Mouse (Mus musculus): ENCODE data around the gene Cacna2d1. TPM values are rescaled to one million over a fixed set of nuclear protein-coding genes. Genes with fewer than 3 reads are reported as not detected.

Cacna2d1 gene
- polyA plus RNA-seq, 1 experiment from 2014 or later = 20.2 TPM

GRCm38 (mm10) chr5:16135986-16136385, 201.5 kb downstream of the Cacna2d1 start:
- DNase-seq (ENCODE audit: low spot score) (no peak), ATAC-seq (ENCODE audit: insufficient read depth, low FRiP score, low TSS enrichment) (no peak)
- Histone ChIP-seq H3K27ac (ENCODE audit: low read depth, low read length) (no peak overlapping the region), H3K9ac (ENCODE audit: low read length) (no peak overlapping the region), H3K27me3 (ENCODE audit: control insufficient read depth, insufficient read depth, low read length) (no peaks in the 10 kb centered on the region), H3K36me3 (ENCODE audit: control insufficient read depth, insufficient read depth, low read length) (no peaks in the 10 kb centered on the region), H3K9me3 (ENCODE audit: control insufficient read depth, low read length) (no peaks in the 10 kb centered on the region), H3K4me1 (ENCODE audit: control insufficient read depth, insufficient read depth, low read length) (no peaks in the 10 kb centered on the region), H3K4me3 (ENCODE audit: low read depth, low read length) (no peak overlapping the region), H3K4me2 (ENCODE audit: low read depth) (no peak overlapping the region)
- WGBS = 85% methylated on average over 3 of the region's 3 CpGs

- Histone ChIP-seq H3K9ac (ENCODE audit: low read length) (no peak overlapping the region), H3K27ac (ENCODE audit: low read depth, low read length) (no peak overlapping the region), H3K4me1 (ENCODE audit: control insufficient read depth, insufficient read depth, low read length) (no peaks in the 10 kb centered on the region), H3K36me3 (ENCODE audit: control insufficient read depth, insufficient read depth, low read length) (no peaks in the 10 kb centered on the region), H3K27me3 (ENCODE audit: control insufficient read depth, insufficient read depth, low read length) (no peaks in the 10 kb centered on the region), H3K9me3 (ENCODE audit: control insufficient read depth, low read length) (no peaks in the 10 kb centered on the region), H3K4me3 (ENCODE audit: low read depth, low read length) (no peak overlapping the region), H3K4me2 (ENCODE audit: low read depth) (no peak overlapping the region)
- 82% methylated on average over 2 of the region's 2 CpGs for whole genome bisulfite sequencing
- ATAC-seq (ENCODE audit: insufficient read depth, low FRiP score, low TSS enrichment) (0 out of 2 replicates have a peak, but pooled peaks have one; percentile 63), DNase-seq (ENCODE audit: low spot score) (no peak)
Observed at GRCm38 (mm10) chr5:16136839-16137238, 202.3 kb downstream of the Cacna2d1 start.

GRCm38 (mm10) chr5:16146602-16147001, 212.1 kb downstream of the Cacna2d1 start:
- H3K27me3 ChIP-seq (ENCODE audit: control insufficient read depth, insufficient read depth, low read length) = no peaks in the 10 kb centered on the region
- no peak overlapping the region for H3K27ac ChIP-seq (ENCODE audit: low read depth, low read length)
- no peak overlapping the region for H3K9ac ChIP-seq (ENCODE audit: low read length)
- 89% methylated on average over 1 of the region's 1 CpGs for WGBS
- H3K4me2 ChIP-seq (ENCODE audit: low read depth) = no peak overlapping the region
- H3K36me3 ChIP-seq (ENCODE audit: control insufficient read depth, insufficient read depth, low read length) = no peaks in the 10 kb centered on the region
- DNase-seq (ENCODE audit: low spot score) (no peak), ATAC-seq (ENCODE audit: insufficient read depth, low FRiP score, low TSS enrichment) (no peak; the same call in 1 of the 2 replicates)
- no peaks in the 10 kb centered on the region for H3K4me1 ChIP-seq (ENCODE audit: control insufficient read depth, insufficient read depth, low read length)
- H3K9me3 ChIP-seq (ENCODE audit: control insufficient read depth, low read length) = no peaks in the 10 kb centered on the region
- H3K4me3 ChIP-seq (ENCODE audit: low read depth, low read length) = no peak overlapping the region

- Histone ChIP-seq H3K4me2 (ENCODE audit: low read depth) (no peak overlapping the region), H3K36me3 (ENCODE audit: control insufficient read depth, insufficient read depth, low read length) (no peaks in the 10 kb centered on the region), H3K4me1 (ENCODE audit: control insufficient read depth, insufficient read depth, low read length) (no peaks in the 10 kb centered on the region), H3K27ac (ENCODE audit: low read depth, low read length) (no peak overlapping the region), H3K4me3 (ENCODE audit: low read depth, low read length) (no peak overlapping the region), H3K9ac (ENCODE audit: low read length) (no peak overlapping the region), H3K9me3 (ENCODE audit: control insufficient read depth, low read length) (no peaks in the 10 kb centered on the region), H3K27me3 (ENCODE audit: control insufficient read depth, insufficient read depth, low read length) (no peaks in the 10 kb centered on the region)
- 73% methylated on average over 6 of the region's 6 CpGs for WGBS
- no peak for ATAC-seq (ENCODE audit: insufficient read depth, low FRiP score, low TSS enrichment)
- no peak for DNase-seq (ENCODE audit: low spot score)
Observed at GRCm38 (mm10) chr5:16155375-16156284, 221.1 kb downstream of the Cacna2d1 start.

- H3K4me3 ChIP-seq (ENCODE audit: low read depth, low read length) = no peak overlapping the region
- no peak overlapping the region for H3K9ac ChIP-seq (ENCODE audit: low read length)
- H3K27ac ChIP-seq (ENCODE audit: low read depth, low read length) = no peak overlapping the region
- H3K36me3 ChIP-seq (ENCODE audit: control insufficient read depth, insufficient read depth, low read length) = no peaks in the 10 kb centered on the region
- no peaks in the 10 kb centered on the region for H3K4me1 ChIP-seq (ENCODE audit: control insufficient read depth, insufficient read depth, low read length)
- DNase-seq (ENCODE audit: low spot score) = no peak
- H3K27me3 ChIP-seq (ENCODE audit: control insufficient read depth, insufficient read depth, low read length) = no peaks in the 10 kb centered on the region
- H3K4me2 ChIP-seq (ENCODE audit: low read depth) = no peak overlapping the region
- no peaks in the 10 kb centered on the region for H3K9me3 ChIP-seq (ENCODE audit: control insufficient read depth, low read length)
- ATAC-seq (ENCODE audit: insufficient read depth, low FRiP score, low TSS enrichment) = no peak
Observed at GRCm38 (mm10) chr5:16163270-16163669, 228.8 kb downstream of the Cacna2d1 start.

GRCm38 (mm10) chr5:16166117-16166867, 231.8 kb downstream of the Cacna2d1 start:
- Histone ChIP-seq H3K4me2 (ENCODE audit: low read depth) (no peak overlapping the region), H3K4me1 (ENCODE audit: control insufficient read depth, insufficient read depth, low read length) (no peaks in the 10 kb centered on the region), H3K27ac (ENCODE audit: low read depth, low read length) (no peak overlapping the region), H3K36me3 (ENCODE audit: control insufficient read depth, insufficient read depth, low read length) (no peaks in the 10 kb centered on the region), H3K9me3 (ENCODE audit: control insufficient read depth, low read length) (no peaks in the 10 kb centered on the region), H3K9ac (ENCODE audit: low read length) (no peak overlapping the region), H3K27me3 (ENCODE audit: control insufficient read depth, insufficient read depth, low read length) (no peaks in the 10 kb centered on the region), H3K4me3 (ENCODE audit: low read depth, low read length) (no peak overlapping the region)
- ATAC-seq (ENCODE audit: insufficient read depth, low FRiP score, low TSS enrichment) = peak; percentile 60; the same call in 1 of the 2 replicates
- WGBS = 64% methylated on average over 12 of the region's 12 CpGs
- no peak for DNase-seq (ENCODE audit: low spot score)

- WGBS = 79% methylated on average over 1 of the region's 1 CpGs
- H3K4me1 ChIP-seq (ENCODE audit: control insufficient read depth, insufficient read depth, low read length) = no peaks in the 10 kb centered on the region
- no peaks in the 10 kb centered on the region for H3K27me3 ChIP-seq (ENCODE audit: control insufficient read depth, insufficient read depth, low read length)
- H3K4me2 ChIP-seq (ENCODE audit: low read depth) = no peak overlapping the region
- H3K27ac ChIP-seq (ENCODE audit: low read depth, low read length) = no peak overlapping the region
- H3K9me3 ChIP-seq (ENCODE audit: control insufficient read depth, low read length) = no peaks in the 10 kb centered on the region
- ATAC-seq (ENCODE audit: insufficient read depth, low FRiP score, low TSS enrichment) (no peak), DNase-seq (ENCODE audit: low spot score) (no peak)
- H3K4me3 ChIP-seq (ENCODE audit: low read depth, low read length) = no peak overlapping the region
- H3K9ac ChIP-seq (ENCODE audit: low read length) = no peak overlapping the region
- H3K36me3 ChIP-seq (ENCODE audit: control insufficient read depth, insufficient read depth, low read length) = no peaks in the 10 kb centered on the region
Observed at GRCm38 (mm10) chr5:16166868-16167267, 232.4 kb downstream of the Cacna2d1 start.

- Histone ChIP-seq H3K36me3 (ENCODE audit: control insufficient read depth, insufficient read depth, low read length) (no peaks in the 10 kb centered on the region), H3K4me2 (ENCODE audit: low read depth) (no peak overlapping the region), H3K4me1 (ENCODE audit: control insufficient read depth, insufficient read depth, low read length) (no peaks in the 10 kb centered on the region), H3K4me3 (ENCODE audit: low read depth, low read length) (no peak overlapping the region), H3K27ac (ENCODE audit: low read depth, low read length) (no peak overlapping the region), H3K9me3 (ENCODE audit: control insufficient read depth, low read length) (no peaks in the 10 kb centered on the region), H3K27me3 (ENCODE audit: control insufficient read depth, insufficient read depth, low read length) (no peaks in the 10 kb centered on the region), H3K9ac (ENCODE audit: low read length) (no peak overlapping the region)
- WGBS = 79% methylated on average over 7 of the region's 7 CpGs
- ATAC-seq (ENCODE audit: insufficient read depth, low FRiP score, low TSS enrichment) (no peak), DNase-seq (ENCODE audit: low spot score) (no peak)
Observed at GRCm38 (mm10) chr5:16181041-16181440, 246.6 kb downstream of the Cacna2d1 start.

Data from neural tube, embryonic 11.5 days (tissue).